Mouse (Mus musculus): Measurements from ENCODE around the gene Ppp1r32. TPM values are rescaled to one million over a fixed set of nuclear protein-coding genes. Genes with fewer than 3 reads are reported as not detected.

The Ppp1r32 gene
- polyA plus RNA-seq, 1 experiment from 2014 or later = 0.14 TPM

GRCm38 (mm10) chr19:10436726-10437125 is 46.0 kb downstream of the Ppp1r32 start:
- Histone ChIP-seq H3K27me3 (replicated peaks; ENCODE audit: control insufficient read depth, insufficient read depth, low read length) (no peaks in the 10 kb centered on the region), H3K4me3 (ENCODE audit: low read depth, low read length) (no peak overlapping the region), H3K36me3 (ENCODE audit: control insufficient read depth, insufficient read depth, low read length) (no peaks in the 10 kb centered on the region), H3K27ac (ENCODE audit: low read depth) (no peak overlapping the region), H3K9me3 (ENCODE audit: control insufficient read depth, low read length) (no peaks in the 10 kb centered on the region), H3K4me1 (replicated peaks; ENCODE audit: control insufficient read depth, insufficient read depth, low read length) (peaks cover 5% of the 10 kb centered on the region; the same call in 1 of the 2 replicates), H3K9ac (ENCODE audit: low read length) (no peak overlapping the region), H3K4me2 (ENCODE audit: low read length) (no peak overlapping the region)
- ATAC-seq (replicated peaks; ENCODE audit: low FRiP score, low TSS enrichment, low read depth) (no peak), DNase-seq (ENCODE audit: low spot score) (no peak)
- WGBS = 6% methylated on average over 1 of the region's 1 CpGs

- no peak for ATAC-seq (replicated peaks; ENCODE audit: low FRiP score, low TSS enrichment, low read depth)
- Histone ChIP-seq H3K9me3 (ENCODE audit: control insufficient read depth, low read length) (no peaks in the 10 kb centered on the region), H3K4me1 (replicated peaks; ENCODE audit: control insufficient read depth, insufficient read depth, low read length) (peaks cover 5% of the 10 kb centered on the region), H3K9ac (ENCODE audit: low read length) (no peak overlapping the region), H3K27me3 (replicated peaks; ENCODE audit: control insufficient read depth, insufficient read depth, low read length) (no peaks in the 10 kb centered on the region), H3K4me2 (ENCODE audit: low read length) (no peak overlapping the region), H3K36me3 (ENCODE audit: control insufficient read depth, insufficient read depth, low read length) (no peaks in the 10 kb centered on the region), H3K27ac (ENCODE audit: low read depth) (no peak overlapping the region), H3K4me3 (ENCODE audit: low read depth, low read length) (no peak overlapping the region)
- WGBS = 34% methylated on average over 3 of the region's 3 CpGs
- DNase-seq (ENCODE audit: low spot score) = peak; percentile 73
Observed at GRCm38 (mm10) chr19:10435908-10436307, 46.8 kb downstream of the Ppp1r32 start.

- peak; percentile 55 for ATAC-seq (replicated peaks; ENCODE audit: low FRiP score, low TSS enrichment, low read depth)
- H3K4me1 ChIP-seq (replicated peaks; ENCODE audit: control insufficient read depth, insufficient read depth, low read length) = peaks cover 11% of the 10 kb centered on the region
- H3K9me3 ChIP-seq (ENCODE audit: control insufficient read depth, low read length) = no peaks in the 10 kb centered on the region
- no peak for DNase-seq (ENCODE audit: low spot score)
- WGBS = 55% methylated on average over 6 of the region's 6 CpGs
- H3K4me3 ChIP-seq (ENCODE audit: low read depth, low read length) = no peak overlapping the region
- H3K27me3 ChIP-seq (replicated peaks; ENCODE audit: control insufficient read depth, insufficient read depth, low read length) = no peaks in the 10 kb centered on the region
- no peaks in the 10 kb centered on the region for H3K36me3 ChIP-seq (ENCODE audit: control insufficient read depth, insufficient read depth, low read length)
- no peak overlapping the region for H3K27ac ChIP-seq (ENCODE audit: low read depth)
- H3K9ac ChIP-seq (ENCODE audit: low read length) = no peak overlapping the region
- no peak overlapping the region for H3K4me2 ChIP-seq (ENCODE audit: low read length)
Observed at GRCm38 (mm10) chr19:10434927-10435326, 47.8 kb downstream of the Ppp1r32 start.

DNA sequence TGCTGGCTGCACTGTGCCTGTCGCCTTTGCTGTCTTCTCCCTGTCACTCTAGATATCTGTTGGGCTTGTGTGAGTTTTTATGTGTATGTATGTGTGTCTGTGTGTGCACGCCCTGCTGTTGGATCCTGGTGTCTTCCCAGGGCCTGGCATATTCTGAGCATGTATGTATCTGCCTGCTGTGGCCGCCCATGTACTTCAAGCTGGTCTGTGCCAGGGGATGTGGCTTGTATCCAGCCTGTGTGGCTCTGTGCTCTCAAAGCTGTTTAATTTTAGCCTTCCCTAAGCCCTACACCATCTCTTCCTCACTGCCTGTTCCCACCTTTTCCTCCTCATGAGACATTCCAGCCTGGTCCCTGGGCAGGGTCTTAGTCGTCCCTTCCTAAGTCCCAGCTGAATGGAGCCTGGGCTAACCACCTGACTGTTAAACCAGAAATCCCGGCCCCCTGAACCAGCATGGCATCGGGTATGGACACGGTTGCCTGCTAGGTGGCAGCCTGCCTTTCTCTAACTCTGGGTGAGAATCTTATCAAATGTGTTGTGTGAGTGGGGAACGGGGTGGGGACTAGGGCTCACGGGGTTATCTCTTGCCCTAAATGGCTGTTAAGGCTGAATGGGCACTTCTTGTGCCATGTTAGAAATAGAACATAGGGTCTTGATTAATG is 48.7 kb downstream of the Ppp1r32 start:
- DNase-seq (ENCODE audit: low spot score) (no peak), ATAC-seq (replicated peaks; ENCODE audit: low FRiP score, low TSS enrichment, low read depth) (no peak)
- WGBS = 64% methylated on average over 9 of the region's 9 CpGs
- Histone ChIP-seq H3K4me1 (replicated peaks; ENCODE audit: control insufficient read depth, insufficient read depth, low read length) (peaks cover 12% of the 10 kb centered on the region), H3K27me3 (replicated peaks; ENCODE audit: control insufficient read depth, insufficient read depth, low read length) (no peaks in the 10 kb centered on the region), H3K9ac (ENCODE audit: low read length) (no peak overlapping the region), H3K4me3 (ENCODE audit: low read depth, low read length) (no peak overlapping the region), H3K9me3 (ENCODE audit: control insufficient read depth, low read length) (no peaks in the 10 kb centered on the region), H3K4me2 (ENCODE audit: low read length) (no peak overlapping the region), H3K36me3 (ENCODE audit: control insufficient read depth, insufficient read depth, low read length) (no peaks in the 10 kb centered on the region), H3K27ac (ENCODE audit: low read depth) (no peak overlapping the region)

DNA sequence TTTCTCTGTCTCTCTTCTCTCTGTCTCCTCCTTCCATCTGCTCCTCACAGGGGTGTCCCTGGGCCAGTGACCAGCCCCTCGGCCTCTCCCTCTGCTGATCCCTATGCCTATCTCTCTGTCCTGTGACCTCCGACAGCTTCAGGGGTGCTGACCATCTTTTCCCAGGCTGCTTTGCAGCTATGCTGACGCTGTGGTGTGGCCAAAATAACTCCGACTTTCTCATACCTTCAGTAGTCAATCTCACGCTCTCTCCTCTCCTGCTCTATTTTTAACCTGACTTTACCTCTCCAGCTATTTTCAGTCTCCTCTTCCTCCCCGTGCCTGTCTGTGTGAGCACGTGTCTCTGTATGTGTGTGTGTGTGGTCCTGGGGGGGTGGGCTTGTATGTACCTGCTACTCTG is 49.5 kb downstream of the Ppp1r32 start:
- H3K4me1 ChIP-seq (replicated peaks; ENCODE audit: control insufficient read depth, insufficient read depth, low read length) = peaks cover 12% of the 10 kb centered on the region
- 71% methylated on average over 7 of the region's 7 CpGs for WGBS
- no peaks in the 10 kb centered on the region for H3K36me3 ChIP-seq (ENCODE audit: control insufficient read depth, insufficient read depth, low read length)
- H3K27me3 ChIP-seq (replicated peaks; ENCODE audit: control insufficient read depth, insufficient read depth, low read length) = no peaks in the 10 kb centered on the region
- no peak overlapping the region for H3K4me2 ChIP-seq (ENCODE audit: low read length)
- ATAC-seq (replicated peaks; ENCODE audit: low FRiP score, low TSS enrichment, low read depth) (no peak), DNase-seq (ENCODE audit: low spot score) (no peak)
- no peak overlapping the region for H3K9ac ChIP-seq (ENCODE audit: low read length)
- H3K9me3 ChIP-seq (ENCODE audit: control insufficient read depth, low read length) = no peaks in the 10 kb centered on the region
- H3K27ac ChIP-seq (ENCODE audit: low read depth) = no peak overlapping the region
- H3K4me3 ChIP-seq (ENCODE audit: low read depth, low read length) = no peak overlapping the region

GRCm38 (mm10) chr19:10431841-10432240 is 50.9 kb downstream of the Ppp1r32 start:
- Histone ChIP-seq H3K4me1 (replicated peaks; ENCODE audit: control insufficient read depth, insufficient read depth, low read length) (peaks cover 17% of the 10 kb centered on the region), H3K9me3 (ENCODE audit: control insufficient read depth, low read length) (no peaks in the 10 kb centered on the region), H3K36me3 (ENCODE audit: control insufficient read depth, insufficient read depth, low read length) (no peaks in the 10 kb centered on the region), H3K9ac (ENCODE audit: low read length) (no peak overlapping the region), H3K27me3 (replicated peaks; ENCODE audit: control insufficient read depth, insufficient read depth, low read length) (no peaks in the 10 kb centered on the region), H3K4me3 (ENCODE audit: low read depth, low read length) (no peak overlapping the region), H3K4me2 (ENCODE audit: low read length) (no peak overlapping the region), H3K27ac (ENCODE audit: low read depth) (no peak overlapping the region)
- no peak for DNase-seq (ENCODE audit: low spot score)
- 47% methylated on average over 4 of the region's 4 CpGs for WGBS
- ATAC-seq (replicated peaks; ENCODE audit: low FRiP score, low TSS enrichment, low read depth) = no peak

- 37% methylated on average over 3 of the region's 3 CpGs for WGBS
- Histone ChIP-seq H3K9ac (ENCODE audit: low read length) (no peak overlapping the region), H3K27ac (ENCODE audit: low read depth) (no peak overlapping the region), H3K4me1 (replicated peaks; ENCODE audit: control insufficient read depth, insufficient read depth, low read length) (peaks cover 17% of the 10 kb centered on the region), H3K27me3 (replicated peaks; ENCODE audit: control insufficient read depth, insufficient read depth, low read length) (no peaks in the 10 kb centered on the region), H3K9me3 (ENCODE audit: control insufficient read depth, low read length) (no peaks in the 10 kb centered on the region), H3K4me2 (ENCODE audit: low read length) (no peak overlapping the region), H3K36me3 (ENCODE audit: control insufficient read depth, insufficient read depth, low read length) (no peaks in the 10 kb centered on the region), H3K4me3 (ENCODE audit: low read depth, low read length) (no peak overlapping the region)
- ATAC-seq (replicated peaks; ENCODE audit: low FRiP score, low TSS enrichment, low read depth) = no peak
- DNase-seq (ENCODE audit: low spot score) = no peak
Observed at GRCm38 (mm10) chr19:10431410-10431809, 51.3 kb downstream of the Ppp1r32 start.

- no peak for ATAC-seq (replicated peaks; ENCODE audit: low FRiP score, low TSS enrichment, low read depth)
- H3K27ac ChIP-seq (ENCODE audit: low read depth) = no peak overlapping the region
- no peak overlapping the region for H3K4me3 ChIP-seq (ENCODE audit: low read depth, low read length)
- no peaks in the 10 kb centered on the region for H3K36me3 ChIP-seq (ENCODE audit: control insufficient read depth, insufficient read depth, low read length)
- WGBS = 84% methylated on average over 8 of the region's 8 CpGs
- H3K9me3 ChIP-seq (ENCODE audit: control insufficient read depth, low read length) = no peaks in the 10 kb centered on the region
- H3K27me3 ChIP-seq (replicated peaks; ENCODE audit: control insufficient read depth, insufficient read depth, low read length) = no peaks in the 10 kb centered on the region
- H3K4me1 ChIP-seq (replicated peaks; ENCODE audit: control insufficient read depth, insufficient read depth, low read length) = peaks cover 31% of the 10 kb centered on the region
- H3K4me2 ChIP-seq (ENCODE audit: low read length) = no peak overlapping the region
- no peak overlapping the region for H3K9ac ChIP-seq (ENCODE audit: low read length)
- DNase-seq (ENCODE audit: low spot score) = no peak
Observed at GRCm38 (mm10) chr19:10429371-10429770, 53.4 kb downstream of the Ppp1r32 start.

GRCm38 (mm10) chr19:10427431-10427830 is 55.3 kb downstream of the Ppp1r32 start:
- WGBS = 37% methylated on average over 9 of the region's 9 CpGs
- Histone ChIP-seq H3K27me3 (replicated peaks; ENCODE audit: control insufficient read depth, insufficient read depth, low read length) (no peaks in the 10 kb centered on the region), H3K4me3 (ENCODE audit: low read depth, low read length) (no peak overlapping the region), H3K36me3 (ENCODE audit: control insufficient read depth, insufficient read depth, low read length) (no peaks in the 10 kb centered on the region), H3K27ac (ENCODE audit: low read depth) (peak overlapping the region; percentile 64), H3K9ac (ENCODE audit: low read length) (no peak overlapping the region), H3K9me3 (ENCODE audit: control insufficient read depth, low read length) (no peaks in the 10 kb centered on the region), H3K4me2 (ENCODE audit: low read length) (no peak overlapping the region), H3K4me1 (replicated peaks; ENCODE audit: control insufficient read depth, insufficient read depth, low read length) (peaks cover 41% of the 10 kb centered on the region)
- no peak for DNase-seq (ENCODE audit: low spot score)
- no peak for ATAC-seq (replicated peaks; ENCODE audit: low FRiP score, low TSS enrichment, low read depth)

Measured in intestine, embryonic 14.5 days (tissue).